Mouse (Mus musculus) testis, adult 2 months (tissue): ENCODE measurements at regions not wholly inside any gene's neighbourhood (a gene's known extent, or its start where the extent isn't known, plus 50 kb on each side); places are given as distances from the start of the nearest gene placed in this dataset.

ENCODE experiments used
- CTCF ChIP-seq: fragments of 200-500 bp; IDR thresholded peaks from 2 replicates; pipeline ENCODE4 v1.5.1; 2012; ENCODE audit warnings: low read depth, mild to moderate bottlenecking, inconsistent platforms, low read length, moderate library complexity; ENCODE audit not compliant: control insufficient read depth, insufficient read depth, insufficient replicate concordance
- POLR2A ChIP-seq: fragments of 200-500 bp; IDR thresholded peaks from 2 replicates; pipeline ENCODE4 v1.6.1; 2012; ENCODE audit warnings: low read depth, mild to moderate bottlenecking, inconsistent platforms, low read length, moderate library complexity; ENCODE audit not compliant: control insufficient read depth

- TF ChIP-seq CTCF (no peak), POLR2A (no peak)
Observed at GRCm38 (mm10) chr15:64474236-64474635, 343.3 kb upstream of the Gm21798 start.
